Mouse (Mus musculus) forebrain, embryonic 11.5 days (tissue): ENCODE measurements around the gene Impdh2. TPM values are rescaled to one million over a fixed set of nuclear protein-coding genes. Genes with fewer than 3 reads are reported as not detected.
A peak's percentile ranks its signal among the peaks of the same experiment; 100 is the strongest.

Experiments used
- ATAC-seq: fragments of 200-750 bp; cut with Nextera tagmentation; replicated peaks from 2 replicates; pipeline ENCODE4 v1.8.0; 2017; ENCODE audit warnings: moderate TSS enrichment; ENCODE audit not compliant: low FRiP score
- DNase-seq: peaks from one replicate; pipeline ENCODE4 v3.0.0-alpha.2; 2017; ENCODE audit warnings: low spot score
- H3K27ac ChIP-seq: fragments of 300-500 bp; sonication (generic); 2 replicates; pipeline ENCODE4 v1.5.1; 2014; ENCODE audit warnings: low read depth, low read length
- H3K27me3 ChIP-seq: fragments of 300-500 bp; sonication (generic); 2 replicates; pipeline ENCODE4 v1.6.1; 2014; ENCODE audit warnings: mild to moderate bottlenecking, low read length, mixed read lengths; ENCODE audit not compliant: control insufficient read depth, insufficient read depth
- H3K36me3 ChIP-seq: fragments of 300-500 bp; sonication (generic); 2 replicates; pipeline ENCODE4 v1.6.1; 2014; ENCODE audit warnings: mild to moderate bottlenecking, low read length, moderate library complexity, mixed read lengths; ENCODE audit not compliant: control insufficient read depth, insufficient read depth
- H3K4me1 ChIP-seq: fragments of 300-500 bp; sonication (generic); replicated peaks from 2 replicates; pipeline ENCODE4 v1.6.1; 2014; ENCODE audit warnings: low read length, mixed read lengths; ENCODE audit not compliant: control insufficient read depth, insufficient read depth
- H3K4me2 ChIP-seq: fragments of 300-500 bp; sonication (generic); 2 replicates; pipeline ENCODE4 v1.6.1; 2014; ENCODE audit warnings: low read depth, mild to moderate bottlenecking, low read length, moderate library complexity, mixed read lengths; ENCODE audit not compliant: severe bottlenecking
- H3K4me3 ChIP-seq: fragments of 300-500 bp; sonication (generic); 2 replicates; pipeline ENCODE4 v1.5.1; 2014; ENCODE audit warnings: low read depth, low read length
- H3K9ac ChIP-seq: fragments of 300-500 bp; sonication (generic); 2 replicates; pipeline ENCODE4 v1.6.1; 2014; ENCODE audit warnings: low read length
- H3K9me3 ChIP-seq: fragments of 300-500 bp; sonication (generic); 2 replicates; pipeline ENCODE4 v1.6.1; 2016; ENCODE audit warnings: low read length, mixed read lengths; ENCODE audit not compliant: control insufficient read depth
- WGBS: fragments of 180-500 bp; shearing (Covaris S2); extraction: QIAGEN DNeasy Blood & Tissue Kit; methylation state at CpG from one replicate; pipeline ENCODE4 v1.1.7; 2014; 5-methylcytosine and 5-hydroxymethylcytosine counted together
- polyA plus RNA-seq: library from polyadenylated mRNA; unstranded; fragments of >200 nt; fragmentation: Nextera tagmentation; extraction: Ambion mirVana; gene quantifications from 2 replicates; pipeline ENCODE4 v1.2.1, GENCODE M21; 2014

Gene Impdh2
- polyA plus RNA-seq, 1 experiment from 2014 or later = 199 TPM

GRCm38 (mm10) chr9:108566815-108567776, 7.0 kb downstream of the Impdh2 start, which contains the start of gene Ndufaf3:
Ndufaf3 (minus strand) TSS chr9:108567434.
- Histone ChIP-seq H3K27me3 (no peaks in the 10 kb centered on the region), H3K9me3 (no peaks in the 10 kb centered on the region), H3K9ac (peak within 1 kb of the TSS; percentile 87), H3K27ac (peak within 1 kb of the TSS; percentile 88), H3K4me1 (peaks cover 19% of the 10 kb centered on the region), H3K36me3 (peaks cover 12% of the 10 kb centered on the region), H3K4me2 (peak within 1 kb of the TSS; percentile 99), H3K4me3 (peak within 1 kb of the TSS; percentile 69)
- WGBS = under 1% methylated on average over 71 of the region's 73 CpGs
- ATAC-seq (peak; percentile 80), DNase-seq (peak; percentile 97)

- H3K4me1 ChIP-seq = peaks cover 19% of the 10 kb centered on the region
- ATAC-seq (no peak; the same call in 1 of the 2 replicates), DNase-seq (no peak)
- no peaks in the 10 kb centered on the region for H3K27me3 ChIP-seq
- H3K36me3 ChIP-seq = peaks cover 18% of the 10 kb centered on the region
- no peak overlapping the region for H3K27ac ChIP-seq
- H3K4me2 ChIP-seq = peak overlapping the region; percentile 99
- 5% methylated on average over 18 of the region's 18 CpGs for WGBS
- peak overlapping the region; percentile 69 for H3K4me3 ChIP-seq
- peak overlapping the region; percentile 87 for H3K9ac ChIP-seq
- no peaks in the 10 kb centered on the region for H3K9me3 ChIP-seq
Measured at GRCm38 (mm10) chr9:108567931-108568419, 7.9 kb downstream of the Impdh2 start.

DNA sequence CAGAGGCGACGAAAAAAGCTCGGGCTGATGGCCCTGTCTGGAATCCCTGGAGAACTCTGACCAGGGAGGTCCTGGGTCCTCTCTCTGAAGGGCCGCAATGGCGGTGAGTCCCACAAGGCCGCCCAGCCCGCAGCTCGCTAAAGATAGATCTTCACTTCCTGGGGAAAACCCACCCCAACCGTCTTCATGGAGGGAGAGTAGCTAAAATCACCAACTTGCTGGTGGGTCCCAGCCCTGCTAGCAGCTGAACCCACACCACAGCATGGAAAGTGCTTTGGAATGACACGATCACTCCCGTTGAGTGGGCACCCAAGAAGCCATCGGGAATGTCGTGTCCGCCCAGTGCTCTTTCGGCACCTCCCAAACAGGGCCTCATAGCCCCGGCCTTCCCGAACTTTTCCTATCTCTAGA, 8.4 kb downstream of the Impdh2 start:
- Histone ChIP-seq H3K9me3 (no peaks in the 10 kb centered on the region), H3K4me1 (peaks cover 19% of the 10 kb centered on the region), H3K27me3 (no peaks in the 10 kb centered on the region), H3K9ac (no peak overlapping the region), H3K4me3 (peak overlapping the region; percentile 69), H3K27ac (no peak overlapping the region), H3K36me3 (peaks cover 23% of the 10 kb centered on the region), H3K4me2 (peak overlapping the region; percentile 99; the same call in 1 of the 2 replicates)
- DNase-seq = no peak
- ATAC-seq = no peak
- WGBS = 78% methylated on average over 17 of the region's 17 CpGs

DNA sequence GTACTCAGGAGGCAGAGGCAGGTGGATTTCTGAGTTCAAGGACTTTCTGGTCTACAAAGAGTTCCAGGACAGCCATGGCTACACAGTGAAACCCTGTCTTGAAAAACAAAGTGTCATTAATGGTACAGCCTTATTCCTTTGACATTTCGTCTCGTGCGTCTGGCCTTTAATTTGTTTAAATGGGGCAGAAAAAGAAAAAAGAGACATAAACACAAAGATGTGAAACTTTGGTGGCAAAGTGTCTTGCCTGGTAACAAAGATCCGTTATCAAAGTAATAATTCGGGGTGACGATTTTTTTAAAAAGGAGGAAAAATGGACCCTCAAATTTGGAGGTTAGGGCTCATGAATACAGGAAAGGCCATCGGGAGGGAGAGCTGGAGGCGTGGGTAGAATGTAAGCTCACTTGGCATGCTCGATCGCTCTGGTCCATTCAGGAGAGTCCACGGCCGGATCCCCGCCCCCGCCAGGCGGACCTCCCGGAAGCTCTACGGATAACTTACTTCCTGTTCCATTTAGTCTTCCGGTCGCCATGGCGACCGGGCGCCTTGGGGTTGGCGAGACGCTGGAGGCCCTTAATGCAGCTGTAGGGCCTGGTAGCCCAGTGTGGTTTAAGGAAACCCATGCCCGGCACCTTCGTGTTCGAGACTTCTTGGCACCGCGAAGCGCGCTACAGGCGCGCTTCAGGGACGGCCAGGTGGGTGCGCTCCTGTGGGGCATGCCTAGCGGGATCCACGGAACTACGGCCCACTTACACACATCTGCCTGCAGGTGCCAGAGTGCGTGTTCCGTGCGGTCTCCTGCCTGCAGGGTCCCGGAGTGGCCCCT, 9.5 kb downstream of the Impdh2 start, which contains the start of gene Dalrd3:
Dalrd3 (plus strand) TSS at position 506 of the 826 bp plus-strand sequence.
- ATAC-seq (peak; percentile 65), DNase-seq (peak; percentile 96)
- Histone ChIP-seq H3K4me3 (peak within 1 kb of the TSS; percentile 51), H3K36me3 (peaks cover 16% of the 10 kb centered on the region; the same call in 1 of the 2 replicates), H3K9ac (peak within 1 kb of the TSS; percentile 57), H3K4me1 (peaks cover 28% of the 10 kb centered on the region), H3K9me3 (no peaks in the 10 kb centered on the region), H3K27ac (peak within 1 kb of the TSS; percentile 53; the same call in 1 of the 2 replicates), H3K27me3 (no peaks in the 10 kb centered on the region), H3K4me2 (peak within 1 kb of the TSS; percentile 93)
- WGBS = 7% methylated on average over 42 of the region's 42 CpGs

DNA sequence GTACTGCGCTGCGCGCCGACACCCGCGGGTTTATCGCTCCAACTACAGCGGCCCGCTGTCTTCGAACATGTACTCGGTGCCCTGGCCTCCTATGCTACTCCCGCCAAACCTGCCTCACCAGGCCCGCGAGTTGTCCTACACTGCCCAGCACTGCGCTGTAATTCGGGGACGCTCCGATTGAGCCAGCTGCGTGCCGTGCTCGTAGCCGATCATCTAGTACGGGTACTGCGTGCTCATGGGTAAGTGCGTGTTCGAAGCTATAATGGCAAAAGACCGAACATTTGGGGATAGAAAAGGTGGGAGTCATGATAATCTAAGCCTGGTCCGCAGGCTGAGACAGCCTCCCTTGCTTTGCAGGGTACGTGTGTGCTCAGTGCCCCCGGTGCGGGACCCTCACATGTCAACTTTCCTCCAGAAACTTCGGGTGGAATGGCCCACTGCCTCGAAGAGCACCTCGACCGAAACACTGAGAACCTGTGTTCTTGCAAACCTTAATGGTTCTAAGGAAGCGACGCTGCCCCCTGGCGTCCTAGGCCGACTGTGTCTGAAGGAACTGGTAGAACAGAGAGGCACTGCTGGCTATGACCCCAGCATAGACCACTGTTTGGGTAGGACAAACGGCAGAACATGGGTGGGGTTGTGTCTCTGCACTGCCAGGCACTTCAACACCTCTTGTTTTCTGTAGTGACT, 10.3 kb downstream of the Impdh2 start:
- H3K27ac ChIP-seq = peak overlapping the region; percentile 53; the same call in 1 of the 2 replicates
- DNase-seq (peak; percentile 86), ATAC-seq (peak; percentile 4; the same call in 1 of the 2 replicates)
- H3K9me3 ChIP-seq = no peaks in the 10 kb centered on the region
- peaks cover 18% of the 10 kb centered on the region; the same call in 1 of the 2 replicates for H3K36me3 ChIP-seq
- H3K4me1 ChIP-seq = peaks cover 28% of the 10 kb centered on the region
- H3K9ac ChIP-seq = peak overlapping the region; percentile 57
- 3% methylated on average over 40 of the region's 40 CpGs for WGBS
- no peaks in the 10 kb centered on the region for H3K27me3 ChIP-seq
- peak overlapping the region; percentile 93 for H3K4me2 ChIP-seq
- H3K4me3 ChIP-seq = peak overlapping the region; percentile 51

- WGBS = 95% methylated on average over 16 of the region's 16 CpGs
- Histone ChIP-seq H3K4me3 (no peak overlapping the region), H3K9me3 (no peaks in the 10 kb centered on the region), H3K4me2 (no peak overlapping the region), H3K36me3 (peaks cover 19% of the 10 kb centered on the region; the same call in 1 of the 2 replicates), H3K27me3 (no peaks in the 10 kb centered on the region), H3K4me1 (peaks cover 28% of the 10 kb centered on the region), H3K27ac (no peak overlapping the region), H3K9ac (no peak overlapping the region)
- no peak for DNase-seq
- no peak for ATAC-seq
Measured at GRCm38 (mm10) chr9:108571401-108571973, 11.4 kb downstream of the Impdh2 start.

GRCm38 (mm10) chr9:108572321-108572720, 12.2 kb downstream of the Impdh2 start:
- Histone ChIP-seq H3K9me3 (no peaks in the 10 kb centered on the region), H3K9ac (no peak overlapping the region), H3K4me2 (no peak overlapping the region), H3K27ac (no peak overlapping the region), H3K36me3 (peaks cover 19% of the 10 kb centered on the region; the same call in 1 of the 2 replicates), H3K27me3 (no peaks in the 10 kb centered on the region), H3K4me1 (peaks cover 36% of the 10 kb centered on the region), H3K4me3 (no peak overlapping the region)
- DNase-seq (no peak), ATAC-seq (no peak)
- WGBS = 82% methylated on average over 10 of the region's 10 CpGs
